Mouse (Mus musculus) liver, embryonic 13.5 days (tissue): Measurements from ENCODE around the gene Tns2. TPM values are rescaled to one million over a fixed set of nuclear protein-coding genes. Genes with fewer than 3 reads are reported as not detected.

Source experiments
- ATAC-seq: fragments of 200-750 bp; cut with Nextera tagmentation; 2 replicates; pipeline ENCODE4 v1.8.0; 2017; ENCODE audit warnings: low read depth, mild to moderate bottlenecking, moderate number of reproducible peaks, moderate library complexity
- DNase-seq: peaks from one replicate; pipeline ENCODE4 v3.0.0; 2022
- H3K27ac ChIP-seq: fragments of 300-500 bp; sonication (generic); 2 replicates; pipeline ENCODE4 v1.5.1; 2015; ENCODE audit warnings: moderate library complexity, mild to moderate bottlenecking, inconsistent platforms
- H3K27me3 ChIP-seq: fragments of 300-500 bp; sonication (generic); 2 replicates; pipeline ENCODE4 v1.6.1; 2015; ENCODE audit warnings: mild to moderate bottlenecking, inconsistent platforms
- H3K36me3 ChIP-seq: fragments of 300-500 bp; sonication (generic); 2 replicates; pipeline ENCODE4 v1.6.1; 2015; ENCODE audit warnings: mild to moderate bottlenecking, inconsistent platforms
- H3K4me1 ChIP-seq: fragments of 300-500 bp; sonication (generic); replicated peaks from 2 replicates; pipeline ENCODE4 v1.6.1; 2015; ENCODE audit warnings: inconsistent platforms
- H3K4me2 ChIP-seq: fragments of 300-500 bp; sonication (generic); 2 replicates; pipeline ENCODE4 v1.6.1; 2015; ENCODE audit warnings: inconsistent platforms, mild to moderate bottlenecking, moderate library complexity
- H3K4me3 ChIP-seq: fragments of 300-500 bp; sonication (generic); replicated peaks from 2 replicates; pipeline ENCODE4 v1.5.1; 2015; ENCODE audit warnings: mild to moderate bottlenecking, inconsistent platforms
- H3K9ac ChIP-seq: fragments of 300-500 bp; sonication (generic); 2 replicates; pipeline ENCODE4 v1.6.1; 2015; ENCODE audit warnings: mild to moderate bottlenecking, inconsistent platforms
- H3K9me3 ChIP-seq: fragments of 300-500 bp; sonication (generic); replicated peaks from 2 replicates; pipeline ENCODE4 v1.6.1; 2016; ENCODE audit warnings: inconsistent platforms
- WGBS: fragments of 180-500 bp; shearing (Covaris S2); methylation state at CpG from one replicate; pipeline ENCODE4 v1.1.7; 2015; ENCODE audit not compliant: insufficient replicate concordance; 5-methylcytosine and 5-hydroxymethylcytosine counted together
- polyA plus RNA-seq: library from polyadenylated mRNA; unstranded; fragments of >200 nt; fragmentation: Nextera tagmentation; extraction: Ambion mirVana; gene quantifications from 2 replicates; pipeline ENCODE4 v1.2.1, GENCODE M21; 2015

Tns2 gene
- 4.4 and 5.0 TPM in 2 replicates for polyA plus RNA-seq

DNA sequence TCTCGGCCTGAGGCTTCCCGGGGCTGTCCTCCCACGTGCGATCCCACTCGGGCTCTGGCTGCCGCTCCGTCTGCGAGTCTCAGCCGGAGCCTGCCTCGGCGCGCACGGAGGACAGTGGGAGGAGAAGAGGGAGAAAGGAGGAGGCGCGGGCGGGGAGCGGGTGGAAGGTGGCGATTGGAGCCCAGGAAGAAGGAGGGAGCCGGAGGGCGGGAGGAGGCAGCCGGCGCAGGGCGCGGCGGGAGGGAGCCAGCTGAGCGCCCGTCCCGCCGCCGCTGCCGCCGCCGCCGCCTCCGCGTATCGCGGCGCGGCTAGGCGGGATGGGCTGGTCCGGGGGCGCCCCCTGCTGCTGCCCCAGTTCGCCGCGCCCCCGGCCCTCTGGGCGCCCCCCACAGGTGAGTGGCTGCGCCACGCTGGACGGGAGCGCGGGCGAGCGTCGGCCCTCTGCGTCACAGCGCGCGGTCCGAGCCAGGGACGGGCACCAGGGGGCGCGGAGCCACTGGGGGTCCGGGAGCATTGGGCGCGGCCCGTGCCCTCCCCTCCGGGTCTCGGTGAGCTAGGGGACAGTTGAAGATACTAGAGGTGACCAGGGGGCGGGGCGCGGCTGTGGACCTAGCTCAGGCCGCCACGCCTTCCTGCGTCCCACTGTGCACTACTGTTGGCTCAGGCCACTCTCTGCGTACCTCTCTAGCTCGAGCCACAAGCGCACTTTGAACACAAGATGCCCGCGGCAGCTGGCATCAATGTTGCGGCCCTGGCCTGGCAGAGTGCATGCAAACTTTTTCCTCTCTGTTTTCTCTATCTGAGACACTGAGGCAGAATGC is at the start of gene Tns2:
TSS of gene Tns2 (plus strand) at position 253 of the 821 bp plus-strand sequence.
- 2% methylated on average over 52 of the region's 82 CpGs for WGBS
- Histone ChIP-seq H3K4me2 (peak within 1 kb of the TSS; percentile 92), H3K36me3 (peaks cover 27% of the 10 kb centered on the region), H3K27me3 (peaks cover 55% of the 10 kb centered on the region), H3K4me1 (peaks cover 82% of the 10 kb centered on the region), H3K4me3 (peak within 1 kb of the TSS; percentile 63), H3K9ac (peak within 1 kb of the TSS; percentile 69), H3K27ac (peak within 1 kb of the TSS; percentile 77), H3K9me3 (no peaks in the 10 kb centered on the region)
- DNase-seq, result peak; percentile 55
- ATAC-seq, result peak; percentile 69

- ATAC-seq, result 0 out of 2 replicates have a peak, but pooled peaks have one; percentile 34
- no peak for DNase-seq
- Histone ChIP-seq H3K4me3 (peak overlapping the region; percentile 44), H3K9me3 (no peaks in the 10 kb centered on the region), H3K36me3 (no peaks in the 10 kb centered on the region), H3K27me3 (peaks cover 21% of the 10 kb centered on the region), H3K4me1 (peaks cover 4% of the 10 kb centered on the region; the same call in 1 of the 2 replicates), H3K27ac (no peak overlapping the region), H3K9ac (peak overlapping the region; percentile 42), H3K4me2 (peak overlapping the region; percentile 63)
- WGBS, result 3% methylated on average over 29 of the region's 33 CpGs
Observed at GRCm38 (mm10) chr15:102051920-102052683, 48.1 kb upstream of the Tns2 start.

- Histone ChIP-seq H3K9me3 (no peaks in the 10 kb centered on the region), H3K27ac (no peak overlapping the region), H3K4me3 (no peak overlapping the region), H3K9ac (no peak overlapping the region), H3K4me2 (no peak overlapping the region), H3K36me3 (no peaks in the 10 kb centered on the region), H3K27me3 (peaks cover 10% of the 10 kb centered on the region), H3K4me1 (peaks cover 4% of the 10 kb centered on the region; the same call in 1 of the 2 replicates)
- no peak for DNase-seq
- no peak for ATAC-seq
- 71% methylated on average over 15 of the region's 15 CpGs for WGBS
Observed at GRCm38 (mm10) chr15:102056495-102057174, 43.6 kb upstream of the Tns2 start.

DNA sequence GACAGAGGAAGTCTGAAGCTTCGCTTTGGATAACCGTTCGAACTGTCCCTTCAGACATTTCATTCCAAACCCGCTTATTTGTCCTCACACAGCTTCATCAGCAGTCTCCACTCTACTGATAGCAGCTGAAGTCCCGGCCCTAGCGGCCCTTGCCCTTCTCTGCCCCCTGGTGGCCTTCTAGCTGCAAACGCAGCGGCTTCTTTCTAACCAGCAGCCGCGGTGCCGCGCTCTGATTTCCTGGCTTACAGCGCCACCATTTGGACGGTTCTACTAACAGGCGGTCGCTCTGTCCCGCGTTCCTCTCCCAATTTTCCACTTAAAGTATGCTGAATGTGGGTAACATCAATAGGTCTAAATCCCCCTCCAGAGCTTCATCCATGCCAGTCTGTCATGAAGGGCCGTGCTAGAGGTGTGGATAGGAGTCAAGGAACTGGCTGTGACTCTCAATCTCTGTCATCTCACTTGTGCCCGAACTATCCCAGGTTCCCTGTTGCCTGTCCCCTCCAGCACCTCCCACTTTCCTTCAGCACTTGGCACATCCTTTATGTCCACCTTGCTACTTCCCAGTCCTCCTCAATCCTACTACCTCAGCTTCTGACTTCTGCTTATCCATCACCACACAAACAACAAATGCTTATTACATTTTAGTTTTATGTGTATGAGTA is 34.4 kb upstream of the Tns2 start:
- DNase-seq, result peak; percentile 80
- Histone ChIP-seq H3K27ac (no peak overlapping the region), H3K9ac (no peak overlapping the region), H3K9me3 (no peaks in the 10 kb centered on the region), H3K4me1 (peaks cover 30% of the 10 kb centered on the region), H3K4me2 (no peak overlapping the region), H3K27me3 (peaks cover 20% of the 10 kb centered on the region), H3K36me3 (no peaks in the 10 kb centered on the region), H3K4me3 (no peak overlapping the region)
- ATAC-seq, result peak; percentile 72
- 3% methylated on average over 20 of the region's 20 CpGs for WGBS

DNA sequence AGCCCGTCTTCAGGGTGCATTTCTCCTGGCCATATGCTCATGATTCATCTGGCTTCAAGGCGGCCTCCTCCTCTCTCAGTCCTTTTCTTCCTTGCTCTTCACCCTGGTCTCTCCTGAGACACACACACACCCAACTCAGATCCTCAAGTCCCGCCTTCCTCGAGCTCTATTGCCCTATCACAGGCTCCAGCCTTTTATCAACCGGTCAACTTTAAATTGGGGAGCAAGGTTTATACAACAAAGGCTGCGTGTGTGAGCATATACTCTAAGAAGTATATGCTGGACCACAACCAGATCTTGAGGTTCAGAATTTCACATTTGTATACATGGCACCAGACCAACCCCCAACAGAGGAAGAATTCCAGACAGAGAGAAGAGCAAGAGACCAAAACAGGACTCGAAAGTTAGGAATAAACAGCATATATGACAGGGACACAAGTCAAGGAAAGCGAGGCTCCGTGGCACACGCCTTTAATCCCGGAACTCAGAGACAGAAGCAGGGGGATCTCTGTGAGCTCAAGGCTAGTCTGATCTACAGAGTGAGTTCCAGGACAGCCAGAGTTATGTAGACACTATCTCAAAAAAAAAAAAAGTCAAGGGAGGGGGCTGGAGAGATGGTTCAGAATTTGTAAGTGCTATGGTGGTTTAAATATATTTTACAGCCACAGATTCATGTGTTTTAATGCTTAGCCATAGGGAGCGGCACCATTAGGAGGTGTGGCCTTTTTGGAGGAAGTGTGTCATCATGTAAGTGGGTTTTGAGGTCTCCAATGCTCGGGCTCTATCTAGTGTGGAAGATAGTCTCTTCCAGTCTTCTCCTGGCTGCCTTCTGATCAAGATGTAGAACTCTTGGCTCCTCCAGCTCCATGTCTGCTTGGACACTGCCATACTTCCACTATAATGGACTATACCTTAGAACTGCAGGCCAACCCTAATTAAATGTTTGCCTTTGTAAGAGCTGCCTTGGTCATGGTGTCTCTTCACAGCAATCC is 29.4 kb upstream of the Tns2 start:
- ATAC-seq (no peak), DNase-seq (no peak)
- peaks cover 20% of the 10 kb centered on the region for H3K27me3 ChIP-seq
- no peak overlapping the region for H3K4me3 ChIP-seq
- WGBS, result 55% methylated on average over 13 of the region's 13 CpGs
- no peak overlapping the region for H3K9ac ChIP-seq
- H3K4me1 ChIP-seq, result peaks cover 42% of the 10 kb centered on the region
- H3K27ac ChIP-seq, result no peak overlapping the region
- H3K9me3 ChIP-seq, result no peaks in the 10 kb centered on the region
- H3K36me3 ChIP-seq, result no peaks in the 10 kb centered on the region
- H3K4me2 ChIP-seq, result no peak overlapping the region

GRCm38 (mm10) chr15:102072963-102073558 is 27.2 kb upstream of the Tns2 start:
- Histone ChIP-seq H3K27me3 (peaks cover under 1% of the 10 kb centered on the region; the same call in 1 of the 2 replicates), H3K4me3 (peak overlapping the region; percentile 96), H3K36me3 (no peaks in the 10 kb centered on the region), H3K4me2 (peak overlapping the region; percentile 94), H3K9ac (peak overlapping the region; percentile 98), H3K27ac (peak overlapping the region; percentile 68), H3K4me1 (peaks cover 63% of the 10 kb centered on the region), H3K9me3 (no peaks in the 10 kb centered on the region)
- DNase-seq (no peak), ATAC-seq (peak; percentile 1; the same call in 1 of the 2 replicates)
- WGBS, result 14% methylated on average over 6 of the region's 6 CpGs

DNA sequence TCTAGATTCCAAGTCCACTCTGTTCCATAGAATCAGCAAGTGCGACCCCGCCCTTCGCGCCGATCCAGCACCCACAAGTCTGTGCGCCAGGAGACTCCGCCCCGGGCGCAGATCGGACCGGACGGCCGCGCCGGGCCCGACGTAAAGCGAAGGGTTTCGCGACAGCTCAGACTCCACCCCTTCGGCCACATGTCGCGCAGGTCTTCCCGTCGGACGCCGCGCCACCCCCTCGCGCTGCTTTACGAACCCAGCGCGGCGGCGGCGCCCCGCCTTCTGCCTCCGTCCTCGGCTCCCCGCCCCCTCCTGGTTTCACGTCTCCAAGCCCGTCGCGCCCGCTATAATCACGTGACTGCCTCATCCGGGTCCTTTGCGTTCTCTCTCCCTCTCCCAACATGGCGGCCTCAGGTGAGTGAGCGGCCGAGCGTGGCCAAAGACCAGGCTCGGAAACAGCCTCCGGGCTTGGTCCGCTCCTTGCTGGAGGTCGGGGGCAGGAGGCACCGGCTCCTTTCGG is 26.6 kb upstream of the Tns2 start, which contains the start of gene Eif4b:
TSS of gene Eif4b (plus strand) at position 215 of the 511 bp plus-strand sequence.
- under 1% methylated on average over 58 of the region's 58 CpGs for WGBS

GRCm38 (mm10) chr15:102074070-102074731 is 26.0 kb upstream of the Tns2 start:
- H3K9ac ChIP-seq, result peak overlapping the region; percentile 98
- peaks cover 5% of the 10 kb centered on the region; the same call in 1 of the 2 replicates for H3K36me3 ChIP-seq
- peak overlapping the region; percentile 96 for H3K4me3 ChIP-seq
- peaks cover 71% of the 10 kb centered on the region for H3K4me1 ChIP-seq
- peak overlapping the region; percentile 94 for H3K4me2 ChIP-seq
- ATAC-seq (peak; percentile 22), DNase-seq (peak; percentile 54)
- WGBS, result under 1% methylated on average over 57 of the region's 57 CpGs
- peak overlapping the region; percentile 90 for H3K27ac ChIP-seq
- no peaks in the 10 kb centered on the region for H3K9me3 ChIP-seq
- H3K27me3 ChIP-seq, result no peaks in the 10 kb centered on the region

More for the DNA sequence above, 26.6 kb upstream of the Tns2 start, which contains the start of gene Eif4b:
- Histone ChIP-seq H3K27ac (peak within 1 kb of the TSS; percentile 90), H3K4me2 (peak within 1 kb of the TSS; percentile 94), H3K9ac (peak within 1 kb of the TSS; percentile 98), H3K9me3 (no peaks in the 10 kb centered on the region), H3K4me3 (peak within 1 kb of the TSS; percentile 96), H3K4me1 (peaks cover 66% of the 10 kb centered on the region), H3K36me3 (peaks cover 2% of the 10 kb centered on the region; the same call in 1 of the 2 replicates), H3K27me3 (no peaks in the 10 kb centered on the region)
- ATAC-seq (peak; percentile 90), DNase-seq (peak; percentile 99)
